Comparison of ENCODE assay signal across 29 mouse cellular contexts in genomic region chr7:117386376-117386775, GRCm38 (mm10). TPM values are rescaled to one million over a fixed set of nuclear protein-coding genes. Genes with fewer than 3 reads are reported as not detected.
A peak's percentile ranks its signal among the peaks of the same experiment; 100 is the strongest.
DNase-seq lines count a peak whose midpoint lies in the region; ATAC-seq and TF ChIP-seq lines count a peak whose summit lies in the region.
"Had no signal": no experiment of that assay in that cellular context is flagged by ENCODE, and none has a peak within 500 bp of the region (broad histone marks: within the 10 kb centered on the region; RNA-seq: fewer than 3 reads in every experiment).

No protein-coding gene starts in this region.

- H3K4me2 ChIP-seq in liver, embryonic 12.5 days = no peak overlapping the region
- H3K4me2 ChIP-seq: embryonic facial prominence, embryonic 13.5 days; forebrain, embryonic 12.5 days; forebrain, embryonic 15.5 days; heart, embryonic 12.5 days; heart, embryonic 15.5 days; hindbrain, embryonic 12.5 days had no signal

- DNase-seq in kidney, adult 11 months = peak; percentile 71
- no peak for DNase-seq in kidney, postnatal 4 days
- peak; percentile 91 for DNase-seq in kidney, adult 9 months
- no peak for DNase-seq in kidney, adult 18-20 months
- DNase-seq in liver, adult 2 months (ENCODE audit: extremely low read depth, low read depth, low spot score) = peak; percentile 38
- DNase-seq in heart, postnatal 25 days (ENCODE audit: low spot score) = no peak
- DNase-seq: adrenal gland, adult 8-10 months; adrenal gland, postnatal 25 days; cerebellum, adult 11-12 months; cerebellum, adult 8-10 months; cerebellum, postnatal 10 days; cerebellum, postnatal 36 days; embryo, embryonic 11 days; gastrocnemius, postnatal 25 days; heart, adult 18-20 months; heart, postnatal 10 days; heart, postnatal 4 days had no signal

- H3K36me3 ChIP-seq in liver, adult 2 months (ENCODE audit: control insufficient read depth, insufficient read depth, low read length) = no peaks in the 10 kb centered on the region
- H3K36me3 ChIP-seq in liver, embryonic 12.5 days = no peaks in the 10 kb centered on the region
- H3K36me3 ChIP-seq: embryonic facial prominence, embryonic 10.5 days; embryonic facial prominence, embryonic 13.5 days; forebrain, embryonic 15.5 days; heart, embryonic 12.5 days; heart, embryonic 15.5 days; hindbrain, embryonic 12.5 days had no signal

- no peak for TF ChIP-seq CTCF in liver, adult 2 months (IDR thresholded peaks at IDR 0.05; ENCODE audit: low read depth, low read length)

- no peaks in the 10 kb centered on the region for H3K9me3 ChIP-seq in liver, embryonic 12.5 days (replicated peaks)
- H3K9me3 ChIP-seq: embryonic facial prominence, embryonic 10.5 days; embryonic facial prominence, embryonic 13.5 days; forebrain, embryonic 12.5 days; forebrain, embryonic 15.5 days; heart, embryonic 12.5 days; heart, embryonic 15.5 days; hindbrain, embryonic 12.5 days had no signal

- peaks cover 5% of the 10 kb centered on the region; the same call in 1 of the 2 replicates for H3K27me3 ChIP-seq in liver, adult 2 months (ENCODE audit: control insufficient read depth, insufficient read depth, low read length)
- H3K27me3 ChIP-seq in liver, embryonic 12.5 days (replicated peaks) = peaks cover 16% of the 10 kb centered on the region
- H3K27me3 ChIP-seq: forebrain, embryonic 12.5 days; forebrain, embryonic 15.5 days; heart, embryonic 12.5 days; heart, embryonic 15.5 days; hindbrain, embryonic 12.5 days had no signal

- TF ChIP-seq POLR2A in liver, adult 2 months (IDR thresholded peaks at IDR 0.05; ENCODE audit: extremely low read depth, insufficient read depth, low read length) = no peak

- no peak overlapping the region for H3K9ac ChIP-seq in liver, adult 2 months (ENCODE audit: low read depth, low read length)
- H3K9ac ChIP-seq in liver, embryonic 12.5 days = no peak overlapping the region
- H3K9ac ChIP-seq: embryonic facial prominence, embryonic 13.5 days; forebrain, embryonic 12.5 days; forebrain, embryonic 15.5 days; heart, embryonic 12.5 days; heart, embryonic 15.5 days; hindbrain, embryonic 12.5 days had no signal

- H3K27ac ChIP-seq in liver, adult 2 months (replicated peaks; ENCODE audit: insufficient read depth, low read depth, low read length) = no peak overlapping the region
- no peak overlapping the region for H3K27ac ChIP-seq in liver, embryonic 12.5 days
- H3K27ac ChIP-seq: embryonic facial prominence, embryonic 10.5 days; embryonic facial prominence, embryonic 13.5 days; forebrain, embryonic 12.5 days; forebrain, embryonic 15.5 days; heart, embryonic 15.5 days; hindbrain, embryonic 12.5 days had no signal

- ATAC-seq in liver, embryonic 12.5 days = no peak
- ATAC-seq: activated CD4-positive, CD25-positive, alpha-beta regulatory T cell, adult 4 months; CD4-positive, CD25-positive, alpha-beta regulatory T cell, adult 4 months; forebrain, embryonic 15.5 days had no signal

- WGBS in liver, adult 2 months = 55% methylated on average over 4 of the region's 4 CpGs
- WGBS in liver, embryonic 12.5 days (ENCODE audit: insufficient replicate concordance) = 71% methylated on average over 4 of the region's 4 CpGs

- intact Hi-C loops in heart, postnatal 25 days (cut with DNase I) = loop anchor here (5.0 to 10.0 kb wide), 2 partner anchors 496 to 718 kb away; no protein-coding TSS in a partner anchor

- H3K4me3 ChIP-seq in liver, adult 2 months (ENCODE audit: insufficient read depth, low read depth, low read length) = no peak overlapping the region
- H3K4me3 ChIP-seq in liver, embryonic 12.5 days = no peak overlapping the region
- H3K4me3 ChIP-seq: embryonic facial prominence, embryonic 10.5 days; embryonic facial prominence, embryonic 13.5 days; erythroblast, embryonic 14.5 days; forebrain, embryonic 12.5 days; forebrain, embryonic 15.5 days; heart, embryonic 12.5 days; heart, embryonic 15.5 days; hindbrain, embryonic 12.5 days had no signal

- H3K79me2 ChIP-seq in liver, adult 2 months (ENCODE audit: control insufficient read depth, insufficient read depth, low read length) = no peaks in the 10 kb centered on the region

- no peaks in the 10 kb centered on the region for H3K4me1 ChIP-seq in liver, adult 2 months (ENCODE audit: control insufficient read depth, insufficient read depth, low read length)
- H3K4me1 ChIP-seq in liver, embryonic 12.5 days = peaks cover 54% of the 10 kb centered on the region

RNA-seq across cellular contexts. Expression of gene Xylt1, which starts 5.6 kb away (rescaled TPM):
- 0.07 and 0.09 TPM in 2 replicates for total RNA-seq in liver, adult 2 months (2014; rRNA removed)
- 0.11 and 0.18 TPM in 2 replicates for polyA plus RNA-seq in liver, adult 2 months (2012; rRNA removed)
- 0.53 and 0.58 TPM in 2 replicates for polyA plus RNA-seq in liver, embryonic 12.5 days (2016; fragmentation: Nextera tagmentation; extraction: Ambion mirVana)
- total RNA-seq in heart, postnatal 25 days (2021) = 1 to 10 TPM; 2.8 to 3.2 TPM
- polyA plus RNA-seq: C2C12 had no signal

Comparison
In these comparisons a context has a peak if more than half of its experiments do, and no peak if none do; other contexts are left out.
1. DNase-seq: peak in kidney, adult 11 months (single experiment), kidney, adult 9 months (single experiment) and liver, adult 2 months (single experiment); none in kidney, postnatal 4 days (0 of 2), kidney, adult 18-20 months (single experiment) and heart, postnatal 25 days (single experiment).